ENCODE assay signal across 14 mouse cellular contexts in the genomic region with DNA sequence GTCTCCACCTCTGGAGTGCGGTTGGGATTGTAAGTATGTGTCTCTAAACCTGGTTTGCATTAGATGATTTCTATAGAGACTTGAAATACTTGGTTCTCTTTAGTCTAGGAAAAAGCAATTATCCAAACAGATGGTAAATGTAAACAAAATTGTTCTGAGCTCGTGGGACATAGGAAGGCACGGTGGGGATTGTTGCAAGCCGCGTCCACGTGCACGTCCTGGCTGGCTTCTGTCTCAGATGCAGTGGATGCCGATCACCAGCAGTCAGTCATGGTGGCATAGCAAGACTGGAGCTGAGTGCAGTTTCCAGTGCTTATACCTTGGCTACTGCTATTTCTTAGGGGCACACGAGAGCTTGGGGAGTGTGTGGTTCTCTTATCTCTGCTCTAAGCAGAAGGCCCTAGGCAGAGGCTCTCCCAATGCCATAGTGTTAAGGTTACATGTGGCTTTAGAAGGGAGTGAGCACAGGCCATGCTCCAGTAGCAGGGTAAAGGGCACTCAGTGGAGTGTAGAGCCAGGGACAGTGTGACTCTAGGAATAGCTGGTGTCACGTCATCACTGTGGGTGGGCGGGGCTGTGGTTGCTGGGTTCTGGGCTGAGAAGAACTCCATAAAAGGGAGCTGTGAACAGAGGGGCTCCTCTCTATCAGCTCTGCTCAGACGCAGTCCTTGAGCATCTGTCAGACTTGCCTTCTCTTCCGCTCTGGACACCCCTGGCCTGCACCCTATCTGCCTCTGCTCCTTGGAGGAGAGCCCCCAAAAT. TPM values are rescaled to one million over a fixed set of nuclear protein-coding genes. Genes with fewer than 3 reads are reported as not detected.
DNase-seq lines count a peak whose midpoint lies in the region; ATAC-seq and TF ChIP-seq lines count a peak whose summit lies in the region.
"Had no signal": no experiment of that assay in that cellular context is flagged by ENCODE, and none has a peak within 500 bp of the region (broad histone marks: within the 10 kb centered on the region; RNA-seq: fewer than 3 reads in every experiment).

No protein-coding gene starts in this region.

- 78% methylated on average over 13 of the region's 13 CpGs for WGBS in kidney, embryonic 14.5 days
- 61% methylated on average over 13 of the region's 13 CpGs for WGBS in heart, postnatal 0 days
- WGBS in hindbrain, embryonic 16.5 days: 80% methylated on average over 13 of the region's 13 CpGs

- H3K4me3 ChIP-seq in kidney, embryonic 14.5 days (ENCODE audit: low read length): no peak overlapping the region
- H3K4me3 ChIP-seq in heart, postnatal 0 days (ENCODE audit: low read depth, low read length): no peak overlapping the region
- no peak overlapping the region for H3K4me3 ChIP-seq in hindbrain, embryonic 16.5 days (ENCODE audit: low read length)
- H3K4me3 ChIP-seq: embryonic facial prominence, embryonic 13.5 days had no signal

- no peaks in the 10 kb centered on the region for H3K9me3 ChIP-seq in kidney, embryonic 14.5 days (ENCODE audit: control insufficient read depth, low read length)
- H3K9me3 ChIP-seq in heart, postnatal 0 days (replicated peaks; ENCODE audit: control insufficient read depth, low read length): no peaks in the 10 kb centered on the region
- H3K9me3 ChIP-seq in hindbrain, embryonic 16.5 days (ENCODE audit: control insufficient read depth, low read length): no peaks in the 10 kb centered on the region
- H3K9me3 ChIP-seq: embryonic facial prominence, embryonic 13.5 days had no signal

- H3K4me1 ChIP-seq in kidney, embryonic 14.5 days (ENCODE audit: control insufficient read depth, insufficient read depth, low read length): no peaks in the 10 kb centered on the region
- peaks cover 39% of the 10 kb centered on the region for H3K4me1 ChIP-seq in heart, postnatal 0 days (ENCODE audit: control insufficient read depth, insufficient read depth)
- H3K4me1 ChIP-seq in hindbrain, embryonic 16.5 days (ENCODE audit: control insufficient read depth, insufficient read depth, low read depth, low read length): no peaks in the 10 kb centered on the region

- H3K4me2 ChIP-seq in kidney, embryonic 14.5 days (replicated peaks; ENCODE audit: low read depth, low read length): no peak overlapping the region
- H3K4me2 ChIP-seq in heart, postnatal 0 days (ENCODE audit: low read depth, low read length): no peak overlapping the region
- H3K4me2 ChIP-seq in hindbrain, embryonic 16.5 days (ENCODE audit: low read length): no peak overlapping the region
- H3K4me2 ChIP-seq: embryonic facial prominence, embryonic 13.5 days had no signal

- H3K27me3 ChIP-seq in kidney, embryonic 14.5 days (ENCODE audit: control insufficient read depth, insufficient read depth, low read length): no peaks in the 10 kb centered on the region
- H3K27me3 ChIP-seq in heart, postnatal 0 days (ENCODE audit: control insufficient read depth, insufficient read depth, low read length): no peaks in the 10 kb centered on the region
- H3K27me3 ChIP-seq in hindbrain, embryonic 16.5 days (replicated peaks; ENCODE audit: control insufficient read depth, insufficient read depth, low read length): no peaks in the 10 kb centered on the region

- no peaks in the 10 kb centered on the region for H3K36me3 ChIP-seq in kidney, embryonic 14.5 days (ENCODE audit: control insufficient read depth, insufficient read depth, low read length)
- 0 out of 2 replicates have a peak, but pooled peaks cover 2% of the 10 kb centered on the region for H3K36me3 ChIP-seq in heart, postnatal 0 days (replicated peaks; ENCODE audit: control insufficient read depth, insufficient read depth, low read length)
- no peaks in the 10 kb centered on the region for H3K36me3 ChIP-seq in hindbrain, embryonic 16.5 days (ENCODE audit: control insufficient read depth, insufficient read depth, low read length)
- H3K36me3 ChIP-seq: embryonic facial prominence, embryonic 13.5 days had no signal

- TF ChIP-seq EP300 in heart, postnatal 0 days (IDR thresholded peaks at IDR 0.05; ENCODE audit: low read depth): no peak

- no peak overlapping the region for H3K27ac ChIP-seq in kidney, embryonic 14.5 days (ENCODE audit: low read depth, low read length)
- H3K27ac ChIP-seq in heart, postnatal 0 days (ENCODE audit: low read depth): peak overlapping the region; percentile 75
- H3K27ac ChIP-seq in hindbrain, embryonic 16.5 days (ENCODE audit: low read depth, low read length): no peak overlapping the region
- H3K27ac ChIP-seq: embryonic facial prominence, embryonic 13.5 days had no signal

- intact Hi-C loops in left cerebral cortex, postnatal 4 days (cut with DNase I): no loop called here

- DNase-seq in kidney, postnatal 14 days: no peak
- DNase-seq in c-Kit-positive CD71-negative TER-119-negative erythroid progenitor cells, embryonic 14.5 days (ENCODE audit: low read depth): peak; percentile 24
- DNase-seq in heart, postnatal 0 days (ENCODE audit: low spot score): peak; percentile 66
- DNase-seq in lung, postnatal 14 days: peak; percentile 19
- no peak for DNase-seq in left cerebral cortex, postnatal 4 days
- DNase-seq in adrenal gland, adult 2 months: no peak
- DNase-seq: adrenal gland, postnatal 36 days; cerebellum, adult 18-20 months; kidney, adult 9 months had no signal

- peak; percentile 50; the same call in 1 of the 2 replicates for ATAC-seq in kidney, embryonic 14.5 days (ENCODE audit: low FRiP score, low TSS enrichment)
- peak; percentile 85 for ATAC-seq in heart, postnatal 0 days (ENCODE audit: insufficient read depth, low read depth)
- ATAC-seq in hindbrain, embryonic 16.5 days: no peak

- no peak for TF ChIP-seq CTCF in heart, postnatal 0 days (IDR thresholded peaks at IDR 0.05; ENCODE audit: low read depth)

- H3K9ac ChIP-seq in kidney, embryonic 14.5 days (ENCODE audit: low read depth, low read length): no peak overlapping the region
- no peak overlapping the region for H3K9ac ChIP-seq in heart, postnatal 0 days (replicated peaks; ENCODE audit: low read depth, low read length)
- no peak overlapping the region for H3K9ac ChIP-seq in hindbrain, embryonic 16.5 days (ENCODE audit: low read depth, low read length)
- H3K9ac ChIP-seq: embryonic facial prominence, embryonic 13.5 days had no signal

RNA-seq across cellular contexts. Expression of a gene that starts 8.6 kb away (rescaled TPM):
- polyA plus RNA-seq in kidney, embryonic 14.5 days (2014; fragmentation: Nextera tagmentation; extraction: Ambion mirVana): 0.40 and 1.2 TPM in 2 replicates
- 42.8 and 58.1 TPM in 2 replicates for total RNA-seq in heart, postnatal 0 days (2014; rRNA removed; ENCODE audit: low replicate concordance)
- 31.9 and 32.5 TPM in 2 replicates for polyA plus RNA-seq in heart, postnatal 0 days (2015; fragmentation: Nextera tagmentation; extraction: Ambion mirVana)
- 0.58 and 0.86 TPM in 2 replicates for polyA plus RNA-seq in hindbrain, embryonic 16.5 days (2015; fragmentation: Nextera tagmentation; extraction: Ambion mirVana)
- 1 to 10 TPM; 1.4 to 1.8 TPM for total RNA-seq in left cerebral cortex, postnatal 4 days (2021)
- total RNA-seq in adrenal gland, adult 2 months (2021): under 1 TPM; 0.43 to 0.69 TPM
- polyA plus RNA-seq in adrenal gland, adult 2 months (2012; rRNA removed): 0.11 and 0.22 TPM in 2 replicates

RNA-seq across cellular contexts. Expression of a gene that starts 36.7 kb away (rescaled TPM):
- 1.4 and 3.3 TPM in 2 replicates for polyA plus RNA-seq in kidney, embryonic 14.5 days (2014; fragmentation: Nextera tagmentation; extraction: Ambion mirVana)
- not detected in 2 replicates for total RNA-seq in heart, postnatal 0 days (2014; rRNA removed; ENCODE audit: low replicate concordance)
- not detected in 2 replicates for polyA plus RNA-seq in heart, postnatal 0 days (2015; fragmentation: Nextera tagmentation; extraction: Ambion mirVana)
- not detected in 2 replicates for polyA plus RNA-seq in hindbrain, embryonic 16.5 days (2015; fragmentation: Nextera tagmentation; extraction: Ambion mirVana)
- total RNA-seq in left cerebral cortex, postnatal 4 days (2021): not detected
- total RNA-seq in adrenal gland, adult 2 months (2021): not detected
- polyA plus RNA-seq in adrenal gland, adult 2 months (2012; rRNA removed): not detected in 2 replicates
- total RNA-seq: adrenal gland, postnatal 36 days; heart, postnatal 36 days; liver, adult 2 months had no signal
- polyA plus RNA-seq: embryonic facial prominence, embryonic 13.5 days; liver, adult 2 months had no signal

Comparison
In these comparisons a context has a peak if more than half of its experiments do, and no peak if none do; other contexts are left out.
1. DNase-seq: peak in c-Kit-positive CD71-negative TER-119-negative erythroid progenitor cells, embryonic 14.5 days (single experiment), heart, postnatal 0 days (single experiment) and lung, postnatal 14 days (single experiment); none in kidney, postnatal 14 days (single experiment), left cerebral cortex, postnatal 4 days (single experiment) and adrenal gland, adult 2 months (single experiment).
2. RNA of a gene that starts 8.6 kb away (polyA plus RNA-seq): 31.9 to 32.5 TPM in heart, postnatal 0 days; 0.40 to 1.2 TPM in kidney, embryonic 14.5 days, 0.58 to 0.86 TPM in hindbrain, embryonic 16.5 days and 0.11 to 0.22 TPM in adrenal gland, adult 2 months; every median in the first group is over 10 times any median in the second.